Mouse (Mus musculus) bone marrow, adult 2 months (tissue): ENCODE measurements around the gene Mocs1.

Source experiments
- CTCF ChIP-seq: fragments of 200-500 bp; IDR thresholded peaks from 2 replicates; pipeline ENCODE4 v1.5.1; 2011; ENCODE audit warnings: low read length, control low read depth; ENCODE audit not compliant: control insufficient read depth, insufficient read depth
- POLR2A ChIP-seq: fragments of 200-500 bp; IDR thresholded peaks from 2 replicates; pipeline ENCODE4 v1.6.1; 2011; ENCODE audit warnings: low read depth, mild to moderate bottlenecking, control low read depth, low read length, borderline replicate concordance; ENCODE audit not compliant: control insufficient read depth

DNA sequence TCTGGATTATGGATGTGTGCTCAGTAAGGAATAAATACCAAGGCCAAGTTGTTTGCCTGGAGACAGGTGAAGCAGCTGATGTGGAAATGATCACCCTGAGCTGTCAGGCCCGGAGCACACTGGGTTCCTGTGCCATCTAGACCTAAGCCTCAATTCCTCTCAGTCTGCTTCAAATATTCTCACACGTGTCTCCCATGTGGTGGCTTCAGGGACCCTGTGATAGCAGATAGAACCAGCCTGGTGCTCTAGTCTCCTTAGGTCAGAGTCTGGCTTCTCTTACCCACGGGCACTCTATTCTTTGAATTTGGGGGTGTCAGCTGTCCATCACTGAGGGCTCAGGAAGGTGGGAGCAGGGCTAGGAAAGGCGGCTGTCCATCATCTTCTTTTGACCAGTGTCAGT lies 11.5 kb downstream of the Mocs1 start:
- TF ChIP-seq POLR2A (no peak), CTCF (no peak)
